Mouse (Mus musculus) telencephalon, adult 2 months (tissue): ENCODE measurements at regions not wholly inside any gene's neighbourhood (a gene's known extent, or its start where the extent isn't known, plus 50 kb on each side); places are given as distances from the start of the nearest gene placed in this dataset.

Source experiments
- DNase-seq: peaks from one replicate; pipeline ENCODE4 v3.0.0-alpha.2; 2011; ENCODE audit warnings: low read depth, low spot score

GRCm38 (mm10) chr15:46592868-46593267 is 6458.7 kb downstream of the 9330182O14Rik start:
- no peak for DNase-seq

DNA sequence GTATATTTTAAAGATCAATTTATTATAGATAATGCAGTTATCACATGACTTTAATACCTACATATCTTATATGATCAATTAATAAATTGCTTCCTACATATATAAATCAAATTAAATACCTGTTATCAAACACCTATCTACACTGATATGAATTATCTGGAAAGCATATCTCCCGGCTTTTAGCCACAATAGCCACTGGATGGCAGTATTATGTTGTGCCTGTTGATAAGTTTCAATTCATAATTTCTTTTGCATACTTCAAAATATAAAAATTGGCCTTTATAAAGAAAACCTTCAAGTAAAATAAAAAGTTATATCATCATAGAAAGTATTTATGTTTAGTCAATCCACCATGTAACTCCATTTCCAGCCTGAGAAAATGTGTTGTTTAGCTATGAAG is 6464.2 kb downstream of the 9330182O14Rik start:
- peak; percentile 6 for DNase-seq

DNA sequence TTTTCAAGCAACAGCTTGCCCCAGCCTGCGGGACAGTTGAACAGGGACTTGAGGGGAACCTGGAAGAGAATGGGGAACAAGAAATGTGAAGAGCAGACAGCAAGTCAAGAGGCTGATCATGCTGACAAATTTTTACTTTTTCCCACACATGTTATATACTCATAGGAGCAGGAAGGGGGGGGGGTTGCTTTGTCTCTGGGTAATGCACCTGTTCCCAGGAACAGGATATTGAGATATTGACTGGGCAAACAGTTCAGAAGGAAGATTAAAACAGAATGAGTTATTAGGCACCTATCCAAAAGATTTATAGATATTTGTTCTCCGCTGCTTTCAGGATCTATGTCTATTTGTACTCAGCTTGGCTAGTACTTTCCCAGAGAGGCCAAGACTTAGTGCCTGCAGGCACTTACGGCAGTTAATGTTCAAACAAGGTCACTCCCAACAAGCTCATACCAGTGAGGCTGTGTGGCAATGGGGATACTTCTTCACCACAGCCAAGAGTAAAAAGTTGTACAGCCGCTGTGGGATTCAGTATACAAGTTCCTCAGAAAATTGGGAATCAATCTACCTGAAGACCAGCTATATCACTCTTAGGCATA is 6489.4 kb downstream of the 9330182O14Rik start:
- DNase-seq, result no peak

DNA sequence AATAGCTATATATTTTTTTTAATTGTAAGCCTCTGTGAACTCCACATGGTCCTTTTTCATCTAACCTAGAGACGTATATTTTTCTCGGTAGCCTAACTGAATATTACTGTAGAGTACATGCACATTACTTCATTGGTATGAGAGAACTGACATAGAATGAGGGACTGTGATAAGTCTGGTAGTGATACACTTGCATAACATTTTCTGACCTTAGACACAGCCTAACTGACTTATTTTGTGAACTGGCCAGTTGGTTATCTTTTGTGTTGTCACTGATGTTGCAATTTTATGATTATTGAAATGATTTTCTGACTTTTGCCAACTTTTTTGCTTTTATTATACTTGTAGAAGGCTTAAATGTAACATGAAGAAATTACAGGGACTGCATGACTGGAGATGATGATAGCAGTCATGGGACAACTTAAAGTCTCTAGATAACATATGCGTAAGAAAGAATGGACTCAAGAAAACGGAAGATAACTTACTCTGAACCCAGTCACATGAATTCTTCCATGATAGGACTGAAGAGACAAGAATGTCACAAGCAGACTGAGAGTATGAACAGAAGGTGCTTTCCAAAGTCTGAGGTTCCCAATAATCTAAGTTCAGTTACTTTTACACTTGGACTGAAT is 6491.0 kb downstream of the 9330182O14Rik start:
- DNase-seq, result no peak
